Mouse (Mus musculus) adrenal gland, postnatal 14 days (tissue): ENCODE measurements around the gene Mcrip1. TPM values are rescaled to one million over a fixed set of nuclear protein-coding genes. Genes with fewer than 3 reads are reported as not detected.
A peak's percentile ranks its signal among the peaks of the same experiment; 100 is the strongest.
"Not testable (repeated sequence)": the region's sequence is repeated elsewhere in the genome, so short reads cannot be mapped to it uniquely, and the experiment has no call there.

ENCODE experiments used
- DNase-seq: peaks from one replicate; pipeline ENCODE4 v3.0.0; 2021; ENCODE audit warnings: mixed read lengths
- total RNA-seq: library from RNA; stranded (reverse); gene quantifications from 2 replicates; pipeline ENCODE4 v1.2.3, GENCODE M21; 2021

Gene Mcrip1
- total RNA-seq, 1 experiment from 2014 or later: 52.6 TPM

DNA sequence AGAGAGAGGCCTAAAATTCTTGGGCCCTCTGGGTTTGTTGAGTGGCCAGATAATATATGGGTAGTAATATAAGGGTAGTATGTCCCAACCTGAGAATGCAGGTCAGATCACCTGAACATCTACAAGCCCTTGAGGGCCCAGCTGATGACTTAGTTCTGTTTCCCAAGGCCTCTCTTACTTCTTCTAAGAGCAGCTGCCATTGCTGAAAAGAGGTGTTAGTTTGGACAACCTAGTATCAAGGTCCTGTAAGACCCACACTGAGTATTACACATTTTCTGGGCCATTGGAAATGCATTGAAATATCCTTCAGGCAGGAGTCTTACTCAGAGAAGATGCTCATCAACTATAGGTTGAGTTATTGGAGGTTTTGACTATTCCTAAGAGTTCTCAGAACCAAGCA, 26.4 kb upstream of the Mcrip1 start:
- no peak for DNase-seq

DNA sequence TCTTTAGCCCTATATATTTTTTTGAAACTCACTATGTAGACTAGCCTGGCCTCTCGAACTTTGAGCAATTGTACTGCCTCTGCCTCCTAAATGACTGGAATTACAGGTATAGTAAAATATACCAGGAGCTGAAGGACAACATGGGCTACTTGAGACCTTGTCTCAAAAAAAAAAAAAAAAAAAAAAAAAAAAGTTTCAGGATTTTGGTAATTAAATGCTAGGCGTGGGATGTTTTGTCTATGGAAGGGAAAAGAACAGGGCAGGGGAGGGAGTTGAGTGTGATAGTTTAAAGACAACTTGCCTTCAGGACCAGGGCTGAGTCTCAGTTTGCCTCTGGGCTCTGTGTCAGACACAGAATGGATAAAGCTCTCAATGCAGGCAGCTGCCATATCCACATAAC, 25.5 kb upstream of the Mcrip1 start:
- no peak for DNase-seq

DNA sequence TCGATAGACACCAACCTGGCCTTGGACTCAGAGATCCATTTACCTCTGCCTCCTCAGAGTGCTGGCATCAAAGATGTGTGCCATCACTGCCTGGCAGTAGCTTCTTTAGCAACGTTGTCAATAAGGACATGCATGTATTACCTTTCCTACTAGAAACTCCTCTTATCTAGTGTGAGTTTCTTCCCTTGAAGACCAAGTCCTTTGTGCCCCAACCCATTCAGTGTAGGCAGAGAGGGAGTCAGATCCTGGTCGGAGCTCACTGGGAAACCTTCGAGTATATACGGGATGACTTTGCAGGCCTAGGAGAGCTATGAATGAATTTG, 24.7 kb upstream of the Mcrip1 start:
- no peak for DNase-seq

- no peak for DNase-seq
Measured at GRCm38 (mm10) chr11:120573585-120574277, 24.2 kb upstream of the Mcrip1 start.

- peak; percentile 100 for DNase-seq
Measured at GRCm38 (mm10) chr11:120572752-120573584, 23.4 kb upstream of the Mcrip1 start, which contains the start of gene P4hb. TSS of gene P4hb (minus strand) at chr11:120573253.

DNA sequence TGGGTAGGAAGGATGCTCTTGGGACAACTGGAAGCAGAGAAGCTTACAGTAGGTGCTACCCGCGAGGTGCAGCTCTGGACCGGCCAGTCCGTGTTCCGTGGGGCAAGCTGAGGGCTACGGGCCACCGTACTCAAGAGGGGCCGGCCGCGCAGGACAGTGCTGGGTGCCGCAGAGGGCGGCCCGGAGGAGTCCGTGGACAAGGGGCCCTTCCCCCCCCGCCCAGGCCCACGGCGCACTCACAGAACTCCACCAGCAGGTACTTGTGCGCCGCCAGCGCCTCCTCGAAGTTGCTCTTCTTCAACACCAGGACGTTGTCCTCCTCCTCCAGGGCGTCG, 22.9 kb upstream of the Mcrip1 start:
- DNase-seq: no peak

DNA sequence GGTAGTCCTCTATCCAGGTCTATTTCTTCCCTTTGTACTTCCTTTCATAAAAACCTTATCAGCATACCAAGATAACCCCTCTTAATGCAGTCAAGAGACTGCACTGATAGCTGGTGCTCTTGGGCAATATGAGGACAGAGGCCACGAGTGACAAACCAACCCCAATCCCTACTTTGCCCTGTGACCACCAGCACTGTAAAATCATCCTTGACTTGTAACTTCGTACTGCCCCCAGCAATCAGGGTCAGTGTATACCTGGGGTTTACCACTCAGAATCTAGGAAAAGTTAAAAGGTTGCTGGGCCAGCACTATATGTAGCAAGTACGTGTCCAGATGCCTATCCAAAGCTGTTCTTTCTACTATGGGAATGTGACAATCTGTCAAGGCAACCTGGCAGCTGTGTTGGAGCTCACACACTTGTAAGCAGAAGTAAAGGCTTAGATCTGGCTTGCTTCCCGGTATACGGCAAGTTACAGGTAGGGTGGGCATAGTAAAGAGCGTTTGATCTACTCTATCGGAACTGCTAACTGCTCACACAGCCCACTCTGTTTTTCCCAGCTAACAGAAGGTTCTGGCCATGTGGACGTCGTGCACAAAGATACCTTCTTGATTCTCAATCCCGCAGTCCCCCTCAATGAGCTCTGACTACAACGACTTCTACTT, 22.4 kb upstream of the Mcrip1 start:
- no peak for DNase-seq

- DNase-seq: no peak
Measured at GRCm38 (mm10) chr11:120571122-120571521, 21.6 kb upstream of the Mcrip1 start.

DNA sequence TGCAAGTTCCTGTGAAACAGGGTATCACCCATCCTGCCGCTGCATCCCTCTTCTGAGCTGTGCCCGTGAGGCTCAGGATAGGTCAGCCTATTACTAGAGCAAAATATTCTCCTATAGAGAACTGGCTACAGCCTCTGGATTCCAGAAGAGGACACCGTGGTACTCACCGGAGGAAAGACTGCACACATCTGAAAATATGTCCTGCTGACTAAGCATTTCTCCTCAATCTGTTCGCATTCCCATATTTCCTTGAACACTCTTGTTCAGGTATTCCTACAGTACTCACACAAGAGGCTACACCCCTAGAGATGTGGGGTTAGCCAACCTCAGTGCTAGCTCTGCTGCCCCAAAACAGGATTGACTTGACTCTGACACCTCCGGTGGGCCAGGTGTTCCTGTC, 18.8 kb upstream of the Mcrip1 start:
- DNase-seq: no peak

DNA sequence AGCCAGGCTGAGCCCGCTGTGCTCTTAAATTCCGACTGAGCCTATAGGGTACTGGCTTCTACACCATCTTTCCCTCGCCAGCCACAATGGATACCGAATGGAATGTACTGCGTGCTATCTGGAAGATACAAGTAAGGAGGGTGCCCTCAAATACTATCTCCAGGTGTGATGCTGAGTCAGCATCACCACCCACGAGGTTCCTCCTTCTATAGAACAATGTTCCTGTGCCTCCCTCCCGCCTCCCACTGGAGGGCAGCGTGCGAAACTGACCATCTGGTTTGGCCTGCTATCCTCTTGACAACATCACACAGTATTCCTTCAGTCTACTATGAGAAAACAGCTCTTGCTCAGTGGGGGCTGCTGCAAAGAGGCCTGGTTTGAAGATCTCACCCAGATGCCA, 15.6 kb upstream of the Mcrip1 start:
- no peak for DNase-seq

DNA sequence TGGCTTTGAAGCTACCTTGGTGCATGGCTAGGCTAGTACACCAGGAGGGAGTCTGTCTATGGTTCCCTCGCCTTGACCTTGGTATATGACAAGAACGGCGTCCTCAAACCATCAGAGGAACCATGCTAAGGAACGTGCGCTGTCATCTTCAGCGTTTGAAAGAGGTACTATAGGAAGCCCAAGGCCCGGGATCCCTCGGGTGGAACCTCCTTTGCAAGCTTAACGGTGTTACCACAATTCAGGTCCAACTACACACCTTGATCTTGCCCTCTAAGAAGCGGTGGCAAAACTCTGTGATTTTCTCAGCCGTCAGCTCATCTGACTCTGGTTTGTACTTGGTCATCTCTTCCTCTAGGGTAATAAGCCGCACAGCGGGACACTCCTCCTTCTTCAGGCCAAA, 13.4 kb upstream of the Mcrip1 start:
- no peak for DNase-seq

DNA sequence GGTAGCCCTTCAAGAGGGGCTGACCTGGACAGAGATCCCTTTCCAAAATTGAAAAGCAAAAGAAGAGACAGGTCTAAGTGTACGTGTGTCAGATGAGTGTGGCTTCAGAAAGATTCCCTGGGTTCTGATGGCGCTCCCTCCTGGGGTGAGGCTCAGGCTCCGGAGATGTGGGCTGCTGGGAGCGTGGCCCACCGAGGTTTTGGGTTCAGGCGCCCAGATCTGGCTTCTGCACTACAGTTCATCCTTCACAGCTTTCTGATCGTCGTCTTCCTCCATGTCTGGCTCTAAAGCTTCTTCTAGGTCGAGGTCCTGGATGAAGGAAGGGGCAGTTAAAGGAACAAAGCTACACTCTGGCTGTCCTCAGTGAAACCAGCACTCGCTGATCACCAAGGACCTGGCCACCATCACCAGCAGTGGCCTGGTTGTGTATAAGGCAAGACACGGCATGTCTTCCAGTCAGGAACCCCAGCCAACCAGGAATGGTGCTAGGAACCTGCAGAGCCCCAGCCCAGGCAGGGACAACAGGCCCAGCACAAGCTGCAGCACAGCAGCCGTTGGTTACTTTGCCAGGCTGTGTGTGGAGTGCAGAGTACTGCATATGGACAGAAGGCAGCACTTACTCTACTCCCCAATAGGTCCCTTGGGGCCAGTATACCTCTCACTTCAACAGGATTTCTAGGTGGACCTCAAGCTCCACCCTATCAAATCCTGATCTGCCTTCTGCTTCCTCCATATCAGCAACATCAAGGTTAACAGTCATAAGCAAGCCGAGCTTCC, 11.6 kb upstream of the Mcrip1 start:
- no peak for DNase-seq

DNA sequence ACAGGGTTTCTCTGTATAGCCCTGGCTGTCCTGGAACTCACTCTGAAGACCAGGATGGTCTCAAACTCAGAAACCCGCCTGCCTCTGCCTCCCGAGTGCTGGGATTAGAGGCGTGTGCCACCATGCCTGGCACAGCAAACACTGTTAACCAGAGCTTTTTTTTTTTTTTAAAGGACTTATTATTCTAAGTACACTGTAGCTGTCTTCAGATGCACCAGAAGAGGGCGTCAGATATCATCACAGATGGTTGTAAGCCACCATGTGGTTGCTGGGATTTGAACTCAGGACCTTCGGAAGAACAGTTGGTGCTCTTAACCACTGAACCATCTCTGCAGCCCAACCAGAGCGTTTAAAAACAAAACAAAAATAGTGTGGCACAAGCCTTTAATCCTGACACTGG, 9.3 kb upstream of the Mcrip1 start:
- DNase-seq: not testable (repeated sequence)

DNA sequence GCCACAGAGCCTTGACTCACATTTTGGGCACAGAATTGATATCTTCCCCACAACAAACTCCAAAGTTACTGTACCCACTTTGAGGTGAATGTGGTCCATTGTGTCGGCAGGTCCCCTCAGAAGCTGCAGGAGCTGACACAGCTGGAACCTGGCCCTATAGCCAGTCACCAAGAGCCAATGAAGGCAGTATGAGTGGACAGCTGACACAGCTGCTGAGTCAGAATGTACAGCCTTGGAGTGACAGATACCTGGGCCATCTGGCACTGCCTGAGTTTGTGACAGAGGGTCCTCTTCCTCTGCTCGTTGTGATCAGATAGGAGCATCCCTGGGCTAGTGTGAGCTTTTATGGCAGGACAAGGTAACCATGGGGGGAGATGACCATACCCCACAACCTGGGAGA, 5.7 kb upstream of the Mcrip1 start:
- peak; percentile 55 for DNase-seq

- DNase-seq: peak; percentile 77
Measured at GRCm38 (mm10) chr11:120554834-120555233, 5.3 kb upstream of the Mcrip1 start.

- no peak for DNase-seq
Measured at GRCm38 (mm10) chr11:120552736-120553135, 3.2 kb upstream of the Mcrip1 start.

GRCm38 (mm10) chr11:120550810-120551440, 1.4 kb upstream of the Mcrip1 start, which contains the start of gene Ppp1r27:
TSS of gene Ppp1r27 (minus strand) at chr11:120551132.
- no peak for DNase-seq

DNA sequence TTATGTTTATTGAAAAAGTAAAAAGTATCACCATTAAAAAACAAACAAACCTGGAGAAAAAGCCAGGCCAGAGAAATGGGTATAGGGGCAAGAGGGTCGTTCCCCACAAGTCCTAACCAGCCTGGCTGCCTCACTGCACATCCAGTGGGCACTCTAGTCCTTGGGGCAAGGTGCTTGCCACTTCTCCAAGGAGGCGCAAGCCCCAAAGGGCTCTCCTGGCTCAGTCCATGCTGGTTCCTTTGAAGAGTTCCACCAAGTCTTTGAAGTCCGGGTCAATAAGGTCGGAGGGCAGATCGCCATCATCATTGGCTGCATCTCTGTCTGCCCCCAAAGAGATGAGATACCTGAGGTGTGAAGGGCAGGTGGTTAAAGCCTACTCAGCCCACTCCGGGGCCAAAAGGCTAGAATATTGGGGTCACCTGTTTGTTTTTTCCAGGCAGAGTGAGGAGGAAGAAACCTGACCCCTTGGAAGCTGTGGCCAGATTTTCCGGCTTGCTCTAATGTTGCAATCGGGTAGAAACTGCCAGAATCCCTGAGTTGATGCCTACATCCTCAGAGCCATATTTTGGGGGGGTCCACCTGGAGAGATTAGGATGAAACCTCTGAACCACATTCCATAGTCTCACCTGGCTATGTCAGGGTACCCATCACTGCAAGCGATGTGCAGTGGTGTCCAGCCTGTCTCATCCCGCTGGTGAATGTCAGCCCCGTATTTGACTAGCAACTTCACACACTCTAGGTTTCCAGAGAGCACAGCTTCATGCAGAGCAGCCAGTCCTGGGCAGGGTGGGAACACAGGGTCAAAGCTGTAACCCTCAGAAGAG, 671 bp upstream of the Mcrip1 start:
- DNase-seq: no peak

DNA sequence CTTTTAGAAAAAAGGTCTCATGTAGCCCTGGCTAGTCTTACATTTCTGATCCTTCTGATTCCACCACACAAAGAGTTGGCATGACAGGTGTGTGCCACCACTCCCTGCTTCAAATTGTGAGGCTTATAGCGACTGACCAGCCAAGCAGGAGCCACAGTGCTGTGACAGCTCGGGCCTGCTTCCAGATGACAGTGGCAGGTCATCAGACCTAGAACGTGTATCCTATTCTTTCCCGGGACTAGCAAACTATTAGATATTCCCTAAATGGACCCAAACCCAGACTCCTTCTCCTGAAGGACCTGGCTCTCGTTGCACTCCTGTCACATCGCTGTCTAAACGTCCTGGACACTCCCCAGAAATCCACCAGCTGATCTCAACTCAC, 750 bp downstream of the Mcrip1 start:
- no peak for DNase-seq

- no peak for DNase-seq
Measured at GRCm38 (mm10) chr11:120548214-120548613, 1.3 kb downstream of the Mcrip1 start.

GRCm38 (mm10) chr11:120547469-120547868, 2.1 kb downstream of the Mcrip1 start:
- DNase-seq: peak; percentile 40
